Mouse (Mus musculus) ES-E14 (cell line): ENCODE measurements around the gene Retsat.

ENCODE experiments used
- CHD2 ChIP-seq: IDR thresholded peaks from 2 replicates; pipeline ENCODE4 v1.6.1; 2014; ENCODE audit warnings: mild to moderate bottlenecking, low read depth, low read length, inconsistent platforms
- HCFC1 ChIP-seq: IDR thresholded peaks from 2 replicates; pipeline ENCODE4 v1.6.1; 2012; ENCODE audit warnings: low read length, inconsistent platforms, borderline replicate concordance; ENCODE audit not compliant: insufficient read depth
- MAFK ChIP-seq: IDR thresholded peaks from 2 replicates; pipeline ENCODE4 v1.6.1; 2014; ENCODE audit warnings: mild to moderate bottlenecking, low read depth, low read length, inconsistent platforms; ENCODE audit not compliant: insufficient read depth
- ZC3H11A ChIP-seq: IDR thresholded peaks from 2 replicates; pipeline ENCODE4 v1.6.1; 2012; ENCODE audit warnings: low read depth, mild to moderate bottlenecking, inconsistent platforms, low read length, borderline replicate concordance

DNA sequence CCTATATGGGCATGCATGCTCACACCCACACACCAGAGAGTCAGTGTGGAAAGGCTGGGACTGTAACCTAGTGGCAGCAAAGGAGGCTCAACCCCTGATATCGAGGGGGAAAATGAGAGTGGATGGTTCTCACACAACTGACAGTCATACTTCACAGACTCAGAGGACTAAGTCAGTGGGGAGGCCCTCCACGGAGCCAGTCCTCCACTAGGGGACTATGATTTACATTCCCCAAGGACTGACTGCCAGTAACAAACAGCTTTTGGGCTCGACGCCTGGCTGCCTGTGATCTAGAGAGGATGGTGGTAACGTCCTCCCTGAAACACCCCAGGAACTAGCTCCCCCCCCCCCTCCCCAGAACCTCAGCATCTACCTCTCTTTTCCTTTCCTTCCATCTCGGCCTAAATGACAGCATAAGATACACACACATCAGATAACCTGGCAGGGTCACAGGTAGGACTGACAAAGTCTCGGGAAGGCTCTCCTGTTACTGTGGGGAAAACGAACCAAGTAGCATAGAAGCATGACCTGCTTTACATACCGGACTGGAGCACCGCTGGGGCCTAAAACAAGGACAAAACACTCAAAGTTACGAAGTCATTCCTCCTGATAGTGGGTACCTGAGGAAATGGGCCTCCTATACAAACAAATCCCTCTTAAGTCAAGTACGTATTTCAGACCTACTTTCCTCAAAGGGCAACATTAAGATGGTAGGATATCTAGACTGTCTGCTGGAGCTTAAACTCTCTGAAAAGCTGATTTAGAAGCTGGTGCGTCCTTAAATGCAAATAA is 996 bp upstream of the Retsat start:
- TF ChIP-seq HCFC1 (no peak), CHD2 (no peak), MAFK (no peak), ZC3H11A (no peak)
